Mouse (Mus musculus): Measurements from ENCODE around the gene Frmd4a. TPM values are rescaled to one million over a fixed set of nuclear protein-coding genes. Genes with fewer than 3 reads are reported as not detected.
A peak's percentile ranks its signal among the peaks of the same experiment; 100 is the strongest.

Frmd4a gene
- polyA plus RNA-seq, 1 experiment from 2014 or later = 72.7 TPM

GRCm38 (mm10) chr2:4532198-4532568, 514.7 kb downstream of the Frmd4a start:
- 96% methylated on average over 5 of the region's 5 CpGs for WGBS
- Histone ChIP-seq H3K36me3 (peaks cover 53% of the 10 kb centered on the region), H3K9me3 (no peaks in the 10 kb centered on the region), H3K27me3 (no peaks in the 10 kb centered on the region), H3K4me2 (replicated peaks) (no peak overlapping the region), H3K4me3 (no peak overlapping the region), H3K4me1 (peaks cover 8% of the 10 kb centered on the region), H3K9ac (replicated peaks) (no peak overlapping the region), H3K27ac (replicated peaks) (no peak overlapping the region)
- no peak for ATAC-seq (replicated peaks)

DNA sequence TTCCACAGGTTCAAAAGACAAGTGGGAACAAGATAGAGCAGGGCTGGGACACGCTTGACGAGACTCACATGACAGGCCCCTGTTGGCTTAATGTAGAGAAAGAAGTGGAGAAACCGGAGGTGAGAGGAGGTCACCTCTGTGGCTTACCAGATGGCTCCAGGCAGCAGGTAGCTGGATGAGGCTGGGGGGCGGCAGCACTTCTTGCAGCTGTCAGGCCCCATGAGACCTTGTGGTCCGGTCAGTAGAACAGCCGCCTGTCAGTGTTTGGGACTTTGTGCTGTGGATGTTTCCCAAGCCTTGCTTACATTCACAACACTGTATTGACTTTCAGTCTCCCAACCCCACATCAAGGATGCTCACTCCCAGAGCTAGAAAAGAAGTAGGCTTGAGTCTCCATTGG, 515.4 kb downstream of the Frmd4a start:
- Histone ChIP-seq H3K4me2 (replicated peaks) (no peak overlapping the region), H3K4me1 (peaks cover 11% of the 10 kb centered on the region), H3K27ac (replicated peaks) (no peak overlapping the region), H3K27me3 (no peaks in the 10 kb centered on the region), H3K9ac (replicated peaks) (no peak overlapping the region), H3K36me3 (peaks cover 53% of the 10 kb centered on the region), H3K9me3 (no peaks in the 10 kb centered on the region), H3K4me3 (no peak overlapping the region)
- ATAC-seq (replicated peaks) = no peak
- 94% methylated on average over 6 of the region's 6 CpGs for WGBS

DNA sequence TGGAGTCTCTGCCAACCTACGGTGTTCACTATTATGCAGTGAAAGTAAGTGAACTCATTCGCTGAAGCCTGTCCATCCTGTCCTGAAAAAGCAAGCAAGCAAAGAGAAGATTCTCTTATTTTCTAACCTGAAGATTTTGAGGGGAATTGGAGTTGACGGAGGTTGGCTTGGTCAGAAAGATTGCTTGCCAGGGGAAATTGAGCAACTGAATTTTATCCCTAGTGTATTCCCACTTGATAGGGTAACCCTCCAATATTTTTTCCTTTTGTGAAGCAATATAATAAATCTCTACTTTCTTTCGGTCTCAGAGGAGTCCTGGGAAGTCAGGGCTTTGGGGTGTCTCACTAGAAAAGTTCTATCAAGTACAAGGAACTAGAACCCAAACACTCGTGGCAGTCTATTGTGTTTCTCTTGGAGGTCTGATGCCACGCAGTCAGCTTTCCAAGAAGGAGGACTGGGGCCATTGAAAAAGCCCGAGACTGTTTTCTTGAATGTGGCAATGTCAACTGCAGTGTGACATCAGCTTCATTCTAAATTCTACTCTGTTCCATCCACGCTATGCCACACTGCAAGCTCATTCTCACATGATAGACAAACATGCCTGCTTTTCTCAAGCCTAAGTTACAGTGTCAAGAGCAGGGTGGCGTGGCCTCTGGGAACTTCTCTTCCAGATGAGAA, 517.8 kb downstream of the Frmd4a start:
- Histone ChIP-seq H3K36me3 (peaks cover 62% of the 10 kb centered on the region), H3K27me3 (no peaks in the 10 kb centered on the region), H3K4me2 (replicated peaks) (no peak overlapping the region), H3K9ac (replicated peaks) (no peak overlapping the region), H3K9me3 (no peaks in the 10 kb centered on the region), H3K4me3 (no peak overlapping the region), H3K4me1 (peaks cover 6% of the 10 kb centered on the region; the same call in 1 of the 2 replicates), H3K27ac (replicated peaks) (no peak overlapping the region)
- 89% methylated on average over 9 of the region's 9 CpGs for WGBS
- ATAC-seq (replicated peaks) = no peak

DNA sequence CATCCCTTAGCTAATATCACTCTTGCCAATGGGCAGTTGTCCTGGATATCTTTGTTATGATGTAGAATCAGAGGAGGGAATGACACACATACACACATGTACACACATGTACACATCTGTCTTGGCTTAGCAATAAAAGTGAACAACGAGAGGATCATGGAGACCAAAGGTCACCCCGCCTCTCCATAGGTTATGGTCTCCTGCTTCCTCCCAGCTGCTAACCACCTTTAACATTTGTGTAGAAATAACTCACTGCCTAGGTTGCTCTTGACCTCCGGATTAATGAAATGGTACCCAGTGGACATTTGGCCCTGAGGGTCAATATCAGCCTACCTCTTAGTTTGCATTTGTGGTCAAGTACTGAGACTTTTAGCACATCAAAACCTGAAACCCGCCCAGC, 523.8 kb downstream of the Frmd4a start:
- 72% methylated on average over 4 of the region's 4 CpGs for WGBS
- no peaks in the 10 kb centered on the region for H3K27me3 ChIP-seq
- no peak overlapping the region for H3K9ac ChIP-seq (replicated peaks)
- peaks cover 35% of the 10 kb centered on the region for H3K4me1 ChIP-seq
- H3K9me3 ChIP-seq = no peaks in the 10 kb centered on the region
- H3K36me3 ChIP-seq = peaks cover 17% of the 10 kb centered on the region
- H3K27ac ChIP-seq (replicated peaks) = 0 out of 2 replicates have a peak overlapping the region, but pooled peaks have one; percentile 25
- no peak overlapping the region for H3K4me2 ChIP-seq (replicated peaks)
- no peak overlapping the region for H3K4me3 ChIP-seq
- ATAC-seq (replicated peaks) = no peak

GRCm38 (mm10) chr2:4541844-4542628, 524.5 kb downstream of the Frmd4a start:
- H3K4me2 ChIP-seq (replicated peaks) = no peak overlapping the region
- peaks cover 38% of the 10 kb centered on the region for H3K4me1 ChIP-seq
- WGBS = 23% methylated on average over 11 of the region's 11 CpGs
- peaks cover 13% of the 10 kb centered on the region for H3K36me3 ChIP-seq
- peak overlapping the region; percentile 25 for H3K27ac ChIP-seq (replicated peaks)
- no peaks in the 10 kb centered on the region for H3K27me3 ChIP-seq
- no peak for ATAC-seq (replicated peaks)
- H3K9ac ChIP-seq (replicated peaks) = no peak overlapping the region
- no peak overlapping the region for H3K4me3 ChIP-seq
- no peaks in the 10 kb centered on the region for H3K9me3 ChIP-seq

- H3K4me1 ChIP-seq = peaks cover 39% of the 10 kb centered on the region
Observed at GRCm38 (mm10) chr2:4542629-4543416, 525.3 kb downstream of the Frmd4a start.

GRCm38 (mm10) chr2:4543417-4543775, 525.9 kb downstream of the Frmd4a start:
- peaks cover 7% of the 10 kb centered on the region; the same call in 1 of the 2 replicates for H3K36me3 ChIP-seq
- no peak overlapping the region for H3K4me3 ChIP-seq
- H3K4me1 ChIP-seq = peaks cover 34% of the 10 kb centered on the region
- H3K27ac ChIP-seq (replicated peaks) = 0 out of 2 replicates have a peak overlapping the region, but pooled peaks have one; percentile 25
- no peaks in the 10 kb centered on the region for H3K27me3 ChIP-seq
- no peak overlapping the region for H3K4me2 ChIP-seq (replicated peaks)
- H3K9me3 ChIP-seq = no peaks in the 10 kb centered on the region
- H3K9ac ChIP-seq (replicated peaks) = no peak overlapping the region
- 7% methylated on average over 1 of the region's 1 CpGs for WGBS
- 0 out of 2 replicates have a peak, but pooled peaks have one; percentile 7 for ATAC-seq (replicated peaks)

More at GRCm38 (mm10) chr2:4542629-4543416, 525.3 kb downstream of the Frmd4a start:
- H3K4me3 ChIP-seq = no peak overlapping the region
- H3K27me3 ChIP-seq = no peaks in the 10 kb centered on the region
- 0 out of 2 replicates have a peak, but pooled peaks have one; percentile 5 for ATAC-seq (replicated peaks)
- peak overlapping the region; percentile 25 for H3K27ac ChIP-seq (replicated peaks)
- no peak overlapping the region for H3K4me2 ChIP-seq (replicated peaks)
- H3K9ac ChIP-seq (replicated peaks) = no peak overlapping the region
- H3K36me3 ChIP-seq = peaks cover 11% of the 10 kb centered on the region; the same call in 1 of the 2 replicates
- H3K9me3 ChIP-seq = no peaks in the 10 kb centered on the region
- 42% methylated on average over 11 of the region's 11 CpGs for WGBS

DNA sequence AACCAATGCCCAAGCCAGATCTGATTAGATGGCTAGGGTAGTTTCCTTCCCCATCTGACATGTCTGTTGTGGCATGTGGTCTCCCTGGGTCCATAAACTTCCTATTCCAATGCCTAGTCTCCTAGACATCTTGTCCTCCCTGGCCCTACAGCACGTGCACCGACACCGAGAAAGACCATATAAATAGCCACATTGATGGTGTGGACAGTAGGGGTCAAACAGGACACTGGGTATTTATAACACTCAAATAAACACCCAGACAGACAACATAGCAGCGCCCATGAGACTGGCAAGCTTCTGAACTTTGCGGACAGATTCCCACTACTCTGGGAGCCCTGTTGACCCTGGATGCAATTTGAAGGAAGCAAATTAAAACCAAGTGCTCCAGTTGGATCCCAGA, 526.8 kb downstream of the Frmd4a start:
- no peak overlapping the region for H3K27ac ChIP-seq (replicated peaks)
- no peaks in the 10 kb centered on the region for H3K27me3 ChIP-seq
- no peak for ATAC-seq (replicated peaks)
- no peaks in the 10 kb centered on the region for H3K9me3 ChIP-seq
- peaks cover 37% of the 10 kb centered on the region for H3K4me1 ChIP-seq
- peaks cover 5% of the 10 kb centered on the region; the same call in 1 of the 2 replicates for H3K36me3 ChIP-seq
- H3K4me2 ChIP-seq (replicated peaks) = no peak overlapping the region
- H3K9ac ChIP-seq (replicated peaks) = no peak overlapping the region
- no peak overlapping the region for H3K4me3 ChIP-seq
- WGBS = 88% methylated on average over 5 of the region's 5 CpGs

DNA sequence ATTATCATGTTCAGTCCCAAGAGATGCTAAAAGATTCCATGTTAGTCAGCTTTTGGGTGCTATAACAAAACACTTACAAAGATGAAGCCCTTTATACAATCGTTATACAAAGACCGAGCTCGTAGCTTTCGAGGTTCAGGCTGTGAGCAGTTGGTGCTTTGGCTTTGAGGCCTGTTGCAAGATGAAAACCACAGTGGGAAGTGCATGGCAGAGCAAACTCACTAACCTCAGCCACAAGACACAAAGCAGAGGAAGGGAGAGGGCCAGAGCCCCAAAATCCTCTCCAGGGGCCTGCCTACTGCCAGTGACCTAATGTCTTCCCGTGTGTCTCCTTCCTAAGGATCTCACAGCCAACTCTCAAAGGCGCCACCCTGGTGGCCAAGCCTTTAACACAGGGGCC, 527.7 kb downstream of the Frmd4a start:
- ATAC-seq (replicated peaks) = no peak
- peaks cover 2% of the 10 kb centered on the region; the same call in 1 of the 2 replicates for H3K36me3 ChIP-seq
- H3K9ac ChIP-seq (replicated peaks) = no peak overlapping the region
- H3K27ac ChIP-seq (replicated peaks) = no peak overlapping the region
- H3K4me1 ChIP-seq = peaks cover 37% of the 10 kb centered on the region
- no peaks in the 10 kb centered on the region for H3K9me3 ChIP-seq
- H3K4me2 ChIP-seq (replicated peaks) = no peak overlapping the region
- no peaks in the 10 kb centered on the region for H3K27me3 ChIP-seq
- H3K4me3 ChIP-seq = no peak overlapping the region
- WGBS = 85% methylated on average over 6 of the region's 6 CpGs

GRCm38 (mm10) chr2:4547003-4547662, 529.6 kb downstream of the Frmd4a start:
- peaks cover 29% of the 10 kb centered on the region for H3K4me1 ChIP-seq
- no peak overlapping the region for H3K4me3 ChIP-seq
- peaks cover 17% of the 10 kb centered on the region for H3K36me3 ChIP-seq
- H3K27ac ChIP-seq (replicated peaks) = no peak overlapping the region
- 68% methylated on average over 5 of the region's 5 CpGs for WGBS
- no peaks in the 10 kb centered on the region for H3K9me3 ChIP-seq
- H3K4me2 ChIP-seq (replicated peaks) = no peak overlapping the region
- no peak overlapping the region for H3K9ac ChIP-seq (replicated peaks)
- no peak for ATAC-seq (replicated peaks)
- no peaks in the 10 kb centered on the region for H3K27me3 ChIP-seq

DNA sequence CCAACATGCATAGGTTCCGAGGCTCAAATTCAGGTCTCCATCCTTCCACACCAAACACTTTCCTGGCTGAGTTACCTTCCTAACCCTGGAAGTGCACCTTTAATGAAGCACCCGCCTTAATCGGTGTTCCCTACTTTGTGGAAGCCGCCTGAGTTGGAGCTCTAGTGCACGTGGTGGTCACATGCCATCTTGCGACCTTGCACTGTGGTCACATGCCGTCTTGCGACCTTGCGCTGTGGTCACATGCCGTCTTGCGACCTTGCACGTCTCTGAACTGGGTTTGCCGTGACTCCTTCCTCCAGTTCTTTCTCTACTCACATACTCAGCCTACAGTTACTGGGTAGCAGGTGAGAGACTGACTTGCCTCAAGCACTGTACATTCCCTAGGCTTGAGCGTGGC, 531.8 kb downstream of the Frmd4a start:
- ATAC-seq (replicated peaks) = no peak
- peaks cover 11% of the 10 kb centered on the region for H3K4me1 ChIP-seq
- no peaks in the 10 kb centered on the region for H3K9me3 ChIP-seq
- no peaks in the 10 kb centered on the region for H3K27me3 ChIP-seq
- H3K9ac ChIP-seq (replicated peaks) = no peak overlapping the region
- no peak overlapping the region for H3K4me2 ChIP-seq (replicated peaks)
- H3K4me3 ChIP-seq = no peak overlapping the region
- peaks cover 17% of the 10 kb centered on the region for H3K36me3 ChIP-seq
- 94% methylated on average over 14 of the region's 14 CpGs for WGBS
- H3K27ac ChIP-seq (replicated peaks) = no peak overlapping the region
